Mouse (Mus musculus) midbrain, embryonic 12.5 days (tissue): ENCODE data around the gene Hdhd5. TPM values are rescaled to one million over a fixed set of nuclear protein-coding genes. Genes with fewer than 3 reads are reported as not detected.

Experiments
- ATAC-seq: fragments of 200-750 bp; cut with Nextera tagmentation; 2 replicates; pipeline ENCODE4 v1.8.0; 2017; ENCODE audit warnings: low read depth, moderate TSS enrichment, moderate library complexity; ENCODE audit not compliant: low FRiP score
- H3K27ac ChIP-seq: fragments of 300-500 bp; sonication (generic); replicated peaks from 2 replicates; pipeline ENCODE4 v1.5.1; 2016; ENCODE audit warnings: mild to moderate bottlenecking
- H3K27me3 ChIP-seq: fragments of 300-500 bp; sonication (generic); 2 replicates; pipeline ENCODE4 v1.6.1; 2016; ENCODE audit warnings: mild to moderate bottlenecking
- H3K36me3 ChIP-seq: fragments of 300-500 bp; sonication (generic); 2 replicates; pipeline ENCODE4 v1.6.1; 2016
- H3K4me1 ChIP-seq: fragments of 300-500 bp; sonication (generic); 2 replicates; pipeline ENCODE4 v1.6.1; 2016
- H3K4me2 ChIP-seq: fragments of 300-500 bp; sonication (generic); replicated peaks from 2 replicates; pipeline ENCODE4 v1.6.1; 2016; ENCODE audit warnings: mild to moderate bottlenecking, moderate library complexity
- H3K4me3 ChIP-seq: fragments of 300-500 bp; sonication (generic); 2 replicates; pipeline ENCODE4 v1.5.1; 2016; ENCODE audit warnings: mild to moderate bottlenecking
- H3K9ac ChIP-seq: fragments of 300-500 bp; sonication (generic); replicated peaks from 2 replicates; pipeline ENCODE4 v1.6.1; 2016; ENCODE audit warnings: mild to moderate bottlenecking, moderate library complexity
- H3K9me3 ChIP-seq: fragments of 300-500 bp; sonication (generic); 2 replicates; pipeline ENCODE4 v1.6.1; 2016; ENCODE audit warnings: mild to moderate bottlenecking
- WGBS: fragments of 180-500 bp; shearing (Covaris S2); methylation state at CpG from one replicate; pipeline ENCODE4 v1.1.7; 2016; 5-methylcytosine and 5-hydroxymethylcytosine counted together
- polyA plus RNA-seq: library from polyadenylated mRNA; unstranded; fragments of >200 nt; fragmentation: Nextera tagmentation; extraction: Ambion mirVana; gene quantifications from 2 replicates; pipeline ENCODE4 v1.2.1, GENCODE M21; 2016

Gene Hdhd5
- polyA plus RNA-seq, 1 experiment from 2014 or later, result 19.0 TPM

DNA sequence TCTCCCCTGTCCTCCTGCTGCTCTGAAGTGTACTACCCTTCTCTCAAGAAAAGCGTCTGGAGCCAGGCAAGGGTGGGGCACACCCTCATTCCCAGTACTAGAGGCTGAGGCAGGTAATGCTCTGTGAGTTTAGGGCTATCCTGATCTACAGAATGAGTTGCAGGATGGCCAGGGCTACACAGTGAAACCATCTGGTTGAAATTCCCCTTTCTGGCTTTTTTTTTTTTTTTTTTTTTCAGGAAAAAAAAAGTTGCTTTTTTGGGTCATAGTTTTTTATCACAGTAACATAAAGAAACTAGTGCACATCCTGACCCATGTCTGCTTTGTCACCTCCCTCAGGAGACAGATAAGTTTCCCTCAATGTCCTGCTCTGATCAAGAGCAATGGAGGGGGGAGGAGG is 24.0 kb upstream of the Hdhd5 start:
- Histone ChIP-seq H3K27me3 (no peaks in the 10 kb centered on the region), H3K4me2 (no peak overlapping the region), H3K27ac (no peak overlapping the region), H3K4me1 (peaks cover 8% of the 10 kb centered on the region), H3K36me3 (no peaks in the 10 kb centered on the region), H3K9ac (no peak overlapping the region), H3K4me3 (no peak overlapping the region), H3K9me3 (no peaks in the 10 kb centered on the region)
- ATAC-seq, result no peak
- 68% methylated on average over 1 of the region's 1 CpGs for WGBS

GRCm38 (mm10) chr6:120550173-120550572 is 19.1 kb upstream of the Hdhd5 start:
- no peak overlapping the region for H3K4me2 ChIP-seq
- H3K4me1 ChIP-seq, result peaks cover 13% of the 10 kb centered on the region
- H3K27me3 ChIP-seq, result no peaks in the 10 kb centered on the region
- H3K4me3 ChIP-seq, result no peak overlapping the region
- H3K36me3 ChIP-seq, result no peaks in the 10 kb centered on the region
- H3K9ac ChIP-seq, result no peak overlapping the region
- peak overlapping the region; percentile 66 for H3K27ac ChIP-seq
- 4% methylated on average over 2 of the region's 2 CpGs for WGBS
- peak; percentile 84 for ATAC-seq
- H3K9me3 ChIP-seq, result no peaks in the 10 kb centered on the region

DNA sequence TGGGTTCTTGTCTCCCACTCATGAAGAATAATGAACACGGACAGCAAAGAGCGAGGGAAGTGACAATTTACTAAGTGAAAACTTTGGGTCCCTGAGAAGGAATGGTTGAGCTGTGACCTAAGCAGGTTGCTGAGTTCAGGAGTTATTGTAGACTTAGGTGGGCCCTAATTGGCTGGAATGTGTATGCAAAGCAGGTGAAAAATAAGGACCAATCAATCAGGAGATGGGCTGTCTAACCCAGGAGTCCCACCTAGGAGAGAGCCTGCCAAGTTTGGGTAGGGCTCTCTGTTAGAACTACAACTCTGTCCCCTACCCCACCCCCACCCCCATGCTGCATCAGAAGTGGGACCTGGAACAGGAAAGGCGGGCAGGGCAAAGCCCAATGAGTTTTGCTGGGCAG is 17.5 kb upstream of the Hdhd5 start:
- Histone ChIP-seq H3K27ac (no peak overlapping the region), H3K4me3 (no peak overlapping the region)
- 91% methylated on average over 3 of the region's 3 CpGs for WGBS

GRCm38 (mm10) chr6:120546973-120547372 is 15.9 kb upstream of the Hdhd5 start:
- H3K36me3 ChIP-seq, result no peaks in the 10 kb centered on the region

More for the DNA sequence above, 17.5 kb upstream of the Hdhd5 start:
- Histone ChIP-seq H3K27me3 (no peaks in the 10 kb centered on the region), H3K9ac (no peak overlapping the region), H3K36me3 (no peaks in the 10 kb centered on the region), H3K9me3 (no peaks in the 10 kb centered on the region), H3K4me1 (peaks cover 13% of the 10 kb centered on the region), H3K4me2 (no peak overlapping the region)
- no peak for ATAC-seq

DNA sequence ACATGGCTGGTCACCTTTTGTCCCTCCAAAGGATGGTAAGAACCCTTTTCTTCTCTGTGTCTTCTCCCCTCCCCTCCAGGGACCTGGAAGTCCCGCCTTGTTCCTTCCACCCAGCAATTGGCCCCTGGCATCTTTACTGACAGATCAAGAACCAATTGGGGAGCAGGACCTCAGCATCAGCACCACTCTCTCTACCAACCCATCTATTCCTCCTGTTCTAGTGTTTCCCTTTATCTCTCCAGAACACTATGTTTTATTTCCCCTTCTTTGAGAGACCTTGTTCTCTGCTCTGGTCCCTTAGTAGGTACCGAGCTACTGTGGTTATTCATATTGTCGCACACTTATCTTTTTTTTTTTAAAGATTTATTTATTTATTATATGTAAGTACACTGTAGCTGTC is 15.2 kb upstream of the Hdhd5 start:
- no peak for ATAC-seq
- Histone ChIP-seq H3K4me1 (peaks cover 13% of the 10 kb centered on the region), H3K36me3 (no peaks in the 10 kb centered on the region), H3K4me2 (no peak overlapping the region), H3K4me3 (no peak overlapping the region), H3K27ac (no peak overlapping the region), H3K9me3 (no peaks in the 10 kb centered on the region), H3K9ac (no peak overlapping the region), H3K27me3 (no peaks in the 10 kb centered on the region)
- WGBS, result 95% methylated on average over 3 of the region's 3 CpGs

More at GRCm38 (mm10) chr6:120546973-120547372, 15.9 kb upstream of the Hdhd5 start:
- Histone ChIP-seq H3K27ac (no peak overlapping the region), H3K9ac (no peak overlapping the region), H3K4me2 (no peak overlapping the region), H3K9me3 (no peaks in the 10 kb centered on the region), H3K4me1 (peaks cover 13% of the 10 kb centered on the region), H3K4me3 (no peak overlapping the region), H3K27me3 (no peaks in the 10 kb centered on the region)
- whole genome bisulfite sequencing, result 91% methylated on average over 4 of the region's 4 CpGs
- no peak for ATAC-seq

GRCm38 (mm10) chr6:120542061-120542460 is 10.9 kb upstream of the Hdhd5 start:
- ATAC-seq, result no peak
- 3% methylated on average over 1 of the region's 1 CpGs for WGBS

GRCm38 (mm10) chr6:120541386-120541785 is 10.3 kb upstream of the Hdhd5 start:
- Histone ChIP-seq H3K36me3 (no peaks in the 10 kb centered on the region), H3K4me3 (no peak overlapping the region), H3K9me3 (no peaks in the 10 kb centered on the region), H3K4me2 (no peak overlapping the region), H3K27ac (no peak overlapping the region), H3K27me3 (no peaks in the 10 kb centered on the region), H3K9ac (no peak overlapping the region), H3K4me1 (peaks cover 5% of the 10 kb centered on the region; the same call in 1 of the 2 replicates)
- 65% methylated on average over 2 of the region's 2 CpGs for WGBS
- ATAC-seq, result no peak

More at GRCm38 (mm10) chr6:120542061-120542460, 10.9 kb upstream of the Hdhd5 start:
- no peak overlapping the region for H3K9ac ChIP-seq
- H3K27me3 ChIP-seq, result no peaks in the 10 kb centered on the region
- H3K4me2 ChIP-seq, result no peak overlapping the region
- H3K27ac ChIP-seq, result no peak overlapping the region
- H3K4me3 ChIP-seq, result no peak overlapping the region
- no peaks in the 10 kb centered on the region for H3K36me3 ChIP-seq
- H3K4me1 ChIP-seq, result peaks cover 5% of the 10 kb centered on the region; the same call in 1 of the 2 replicates
- no peaks in the 10 kb centered on the region for H3K9me3 ChIP-seq

DNA sequence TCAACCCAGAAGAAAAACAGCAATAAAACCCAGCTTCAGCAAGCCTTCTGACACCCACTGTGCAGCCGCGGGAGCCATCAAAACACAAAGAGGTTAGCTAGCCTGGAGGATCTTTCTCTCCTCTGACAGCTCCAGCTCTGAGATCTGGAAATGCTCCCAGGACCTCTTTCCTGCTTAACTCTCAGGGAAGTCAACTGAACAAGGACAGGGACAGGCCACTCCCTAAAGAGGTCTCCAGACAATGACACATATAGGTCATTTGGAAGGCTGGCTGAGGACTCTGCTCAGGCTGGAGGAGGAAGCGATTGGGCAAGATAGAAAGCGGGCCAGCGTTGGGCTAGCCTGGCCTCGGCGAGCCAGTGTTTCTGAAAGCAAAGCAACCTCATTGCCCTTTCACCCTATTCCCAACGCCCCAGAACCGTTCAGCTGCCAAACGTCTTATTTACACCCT is 8.7 kb upstream of the Hdhd5 start:
- no peaks in the 10 kb centered on the region for H3K36me3 ChIP-seq
- no peaks in the 10 kb centered on the region for H3K9me3 ChIP-seq
- ATAC-seq, result no peak
- 46% methylated on average over 10 of the region's 10 CpGs for WGBS
- peak overlapping the region; percentile 36; the same call in 1 of the 2 replicates for H3K27ac ChIP-seq
- H3K27me3 ChIP-seq, result no peaks in the 10 kb centered on the region
- H3K4me3 ChIP-seq, result 0 out of 2 replicates have a peak overlapping the region, but pooled peaks have one; percentile 28
- H3K9ac ChIP-seq, result no peak overlapping the region
- H3K4me2 ChIP-seq, result peak overlapping the region; percentile 53
- peaks cover 5% of the 10 kb centered on the region; the same call in 1 of the 2 replicates for H3K4me1 ChIP-seq

DNA sequence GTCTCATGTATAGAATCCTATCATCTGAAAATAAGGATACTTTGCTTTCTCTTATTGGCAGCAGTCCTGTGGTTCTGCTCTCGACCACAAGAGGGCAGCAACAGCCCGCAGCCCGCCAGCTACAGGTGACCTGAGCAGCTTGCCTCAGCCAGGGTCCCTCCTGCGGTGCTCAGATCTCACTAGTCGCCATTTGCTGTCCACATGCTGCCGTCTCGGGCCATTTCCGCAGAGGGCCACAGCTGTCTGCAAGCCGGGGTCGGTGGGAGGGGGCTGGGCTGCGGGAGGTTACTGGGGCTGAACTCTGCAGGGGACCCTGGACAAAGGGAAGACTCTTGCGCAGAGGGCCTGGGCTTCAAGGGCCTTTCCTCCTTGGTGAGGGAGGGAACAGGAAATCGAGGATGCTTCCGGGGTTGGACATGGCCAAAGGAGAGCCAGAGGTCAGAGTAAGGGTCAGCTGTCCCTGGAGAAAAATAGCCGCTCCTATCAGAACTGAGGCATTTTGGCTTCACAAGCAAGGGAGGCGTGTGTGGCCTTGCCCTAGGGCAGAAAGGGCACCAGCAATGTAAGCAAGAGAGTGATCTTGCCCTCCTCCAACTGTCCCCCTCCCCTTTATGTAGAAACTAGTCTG is 8.1 kb upstream of the Hdhd5 start:
- Histone ChIP-seq H3K4me1 (peaks cover 5% of the 10 kb centered on the region; the same call in 1 of the 2 replicates), H3K36me3 (no peaks in the 10 kb centered on the region), H3K4me3 (peak overlapping the region; percentile 28), H3K4me2 (peak overlapping the region; percentile 53), H3K27me3 (no peaks in the 10 kb centered on the region), H3K27ac (peak overlapping the region; percentile 36), H3K9me3 (no peaks in the 10 kb centered on the region), H3K9ac (no peak overlapping the region)
- 2% methylated on average over 16 of the region's 16 CpGs for WGBS
- peak; percentile 96 for ATAC-seq

DNA sequence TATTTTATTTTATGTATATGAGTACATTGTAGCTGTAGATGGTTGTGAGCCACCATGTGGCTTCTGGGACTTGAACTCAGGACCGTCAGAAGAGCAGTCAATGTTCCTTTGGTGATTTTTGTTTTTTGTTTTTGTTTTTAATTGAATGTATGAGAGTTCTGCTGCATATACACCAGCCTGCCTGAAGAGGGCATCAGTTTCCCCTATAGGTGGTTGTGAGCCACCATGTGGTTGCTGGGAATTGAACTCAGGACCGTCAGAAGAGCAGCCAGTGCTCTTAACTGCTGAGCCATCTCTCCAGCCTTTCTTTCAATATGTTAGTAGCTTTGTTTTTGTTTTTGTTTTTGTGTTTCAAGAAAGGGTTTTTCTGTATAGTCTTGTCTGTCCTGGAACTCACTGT is 5.2 kb upstream of the Hdhd5 start:
- ATAC-seq, result no peak
- 76% methylated on average over 2 of the region's 2 CpGs for WGBS
- no peak overlapping the region for H3K27ac ChIP-seq
- H3K9me3 ChIP-seq, result no peaks in the 10 kb centered on the region
- H3K27me3 ChIP-seq, result no peaks in the 10 kb centered on the region
- no peak overlapping the region for H3K9ac ChIP-seq
- no peaks in the 10 kb centered on the region for H3K36me3 ChIP-seq
- no peak overlapping the region for H3K4me3 ChIP-seq
- H3K4me2 ChIP-seq, result no peak overlapping the region
- peaks cover 8% of the 10 kb centered on the region; the same call in 1 of the 2 replicates for H3K4me1 ChIP-seq

DNA sequence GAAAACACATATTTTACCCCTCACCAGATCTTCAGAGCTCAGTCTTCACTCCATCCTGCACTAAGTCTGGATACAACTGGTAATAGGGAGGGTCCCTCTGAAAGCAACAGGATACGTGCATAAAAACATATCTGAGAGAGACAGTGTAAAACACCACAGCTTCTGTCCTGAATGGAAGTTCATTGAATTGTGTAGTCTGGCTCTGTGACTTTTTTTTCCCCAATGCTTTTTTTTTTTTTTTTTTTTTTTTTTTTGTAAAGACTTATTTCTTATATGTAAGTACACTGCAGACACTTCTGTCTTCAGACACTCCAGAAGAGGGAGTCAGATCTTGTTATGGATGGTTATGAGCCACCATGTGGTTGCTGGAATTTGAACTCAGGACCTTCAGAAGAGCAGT is 1.5 kb upstream of the Hdhd5 start:
- Histone ChIP-seq H3K4me2 (no peak overlapping the region), H3K4me3 (no peak overlapping the region), H3K9me3 (no peaks in the 10 kb centered on the region), H3K9ac (no peak overlapping the region), H3K27me3 (no peaks in the 10 kb centered on the region), H3K4me1 (peaks cover 24% of the 10 kb centered on the region), H3K27ac (no peak overlapping the region), H3K36me3 (0 out of 2 replicates have a peak, but pooled peaks cover 3% of the 10 kb centered on the region)
- WGBS, result 79% methylated on average over 1 of the region's 1 CpGs
- ATAC-seq, result no peak

DNA sequence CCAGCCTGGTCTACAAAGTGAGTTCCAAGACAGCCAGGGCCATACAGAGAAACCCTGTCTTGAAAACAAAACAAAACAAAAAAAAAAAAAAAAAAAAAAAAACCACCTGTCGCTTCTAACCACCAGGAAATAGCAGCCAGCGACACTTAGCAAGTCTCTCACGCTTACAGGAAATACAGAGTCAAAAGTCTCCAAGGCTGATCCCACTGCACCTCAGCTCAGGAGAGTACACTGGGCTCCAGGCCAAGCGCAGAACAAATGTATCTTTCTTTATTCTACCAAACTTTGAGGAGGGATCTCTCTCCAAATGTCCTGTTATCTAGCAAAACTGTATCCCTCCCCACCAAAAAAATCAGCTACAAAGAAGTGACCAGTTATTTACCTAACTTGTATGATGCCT is 2.0 kb downstream of the Hdhd5 start:
- no peaks in the 10 kb centered on the region for H3K27me3 ChIP-seq
- peaks cover 24% of the 10 kb centered on the region for H3K4me1 ChIP-seq
- no peak overlapping the region for H3K9ac ChIP-seq
- H3K4me3 ChIP-seq, result no peak overlapping the region
- 0 out of 2 replicates have a peak, but pooled peaks cover 3% of the 10 kb centered on the region for H3K36me3 ChIP-seq
- H3K27ac ChIP-seq, result no peak overlapping the region
- 85% methylated on average over 4 of the region's 4 CpGs for WGBS
- no peak overlapping the region for H3K4me2 ChIP-seq
- H3K9me3 ChIP-seq, result no peaks in the 10 kb centered on the region
- no peak for ATAC-seq
